Mouse (Mus musculus) T-helper 2 cell (primary cell): ENCODE results near the gene App.

Experiments used
- in situ Hi-C: fragments of 300-600 bp; cut with MboI, MseI; formaldehyde crosslinking; loops from one replicate; pipeline ENCODE4 v1.15.1; 2025; ENCODE audit warnings: high pct_unique_total_duplicates

The App gene

DNA sequence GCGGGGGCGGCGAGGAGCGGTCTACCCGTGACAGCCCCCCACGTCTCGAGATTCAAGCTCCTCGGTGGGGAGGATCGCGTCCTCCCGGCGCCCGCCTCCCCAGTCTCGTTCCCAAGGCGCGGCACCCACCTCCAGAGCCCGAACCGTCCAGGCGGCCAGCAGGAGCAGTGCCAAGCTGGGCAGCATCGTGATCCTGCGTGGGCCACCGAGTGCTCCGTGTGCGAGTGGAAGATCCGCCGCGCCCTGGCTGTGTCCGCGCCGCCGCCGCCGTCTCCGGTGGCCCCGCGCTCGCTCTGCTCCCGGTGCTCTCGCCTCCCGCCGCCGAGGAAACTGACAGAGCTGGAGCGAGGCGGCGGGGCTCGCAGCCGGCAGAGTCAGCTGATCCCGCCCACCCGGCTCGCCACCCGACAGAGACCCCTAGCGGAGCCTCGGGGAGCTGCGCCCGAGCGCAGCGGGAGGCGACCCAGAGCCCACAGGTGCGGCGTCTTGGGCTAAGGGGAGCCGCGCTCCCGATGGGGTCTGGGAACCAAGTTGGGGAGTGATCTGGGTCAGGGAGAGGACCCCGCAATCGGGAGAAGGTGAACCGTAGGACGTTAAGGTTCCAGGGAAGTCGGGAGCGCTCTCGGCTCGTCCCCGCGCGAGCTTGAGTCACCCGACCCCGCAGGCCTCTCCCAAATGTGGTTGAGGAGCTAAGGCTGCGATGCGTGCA is at the start of gene App:
TSS of gene App (minus strand) at position 394 of the 709 bp plus-strand sequence.
- in situ Hi-C loops, result no loop called here

DNA sequence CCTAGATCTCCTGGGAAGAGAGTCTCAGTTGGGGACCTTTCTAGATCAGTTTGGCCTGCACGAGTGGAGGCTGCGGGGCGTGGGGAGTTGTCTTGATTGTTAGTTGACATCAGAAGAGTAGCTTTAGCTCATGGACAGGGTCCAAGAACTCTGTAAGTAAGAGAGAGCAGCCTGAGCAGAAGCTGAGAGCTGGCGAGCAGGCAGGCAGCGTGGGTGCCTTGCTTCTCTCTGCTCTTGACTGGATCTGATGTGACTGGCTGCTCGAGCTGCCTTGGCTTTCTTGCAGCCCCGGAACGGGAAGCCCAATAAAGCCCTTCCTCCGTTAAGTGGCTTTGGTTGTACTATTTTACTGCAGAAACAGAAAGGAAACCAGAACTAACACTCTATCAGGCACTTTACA is 42.3 kb upstream of the App start:
- in situ Hi-C loops, result no loop called here

DNA sequence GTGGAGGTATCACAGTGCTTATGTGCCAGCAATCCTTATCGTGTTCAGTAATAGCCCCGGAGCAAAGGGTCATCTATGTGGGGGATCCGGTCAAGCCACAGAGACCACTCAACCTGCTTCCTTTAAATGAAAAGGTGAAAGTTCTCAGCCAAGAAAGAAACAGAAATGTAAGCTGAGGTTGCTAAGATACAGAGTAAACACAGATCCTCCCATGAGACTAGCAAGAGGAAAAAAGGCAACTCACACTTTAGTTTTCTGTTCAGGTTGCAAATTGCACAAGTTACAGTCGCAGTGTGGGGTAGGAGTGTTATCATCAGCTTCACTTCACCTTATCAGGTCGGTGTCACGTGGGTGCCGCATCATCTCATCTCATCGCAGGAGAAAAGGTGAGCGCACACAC is 41.6 kb upstream of the App start:
- in situ Hi-C loops, result no loop called here

DNA sequence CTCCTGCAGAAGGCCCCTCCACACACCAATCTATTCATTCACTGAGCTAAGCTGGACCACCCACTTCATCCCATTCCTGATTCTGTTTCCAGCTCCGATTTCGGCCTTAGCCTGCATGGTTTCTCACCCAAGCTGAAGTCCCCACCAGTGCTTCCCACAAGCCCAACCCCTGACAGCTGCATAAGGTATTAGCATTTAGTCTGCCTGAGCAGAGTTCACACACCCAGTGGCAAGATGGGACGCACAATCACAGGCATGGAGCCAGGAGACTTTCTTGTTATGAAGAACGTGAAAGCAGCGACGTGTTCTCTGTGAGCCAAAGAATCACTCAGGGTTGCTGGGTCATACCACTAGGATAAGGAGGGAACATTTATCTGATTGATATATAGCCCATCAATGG is 22.1 kb upstream of the App start:
- in situ Hi-C loops, result no loop called here

DNA sequence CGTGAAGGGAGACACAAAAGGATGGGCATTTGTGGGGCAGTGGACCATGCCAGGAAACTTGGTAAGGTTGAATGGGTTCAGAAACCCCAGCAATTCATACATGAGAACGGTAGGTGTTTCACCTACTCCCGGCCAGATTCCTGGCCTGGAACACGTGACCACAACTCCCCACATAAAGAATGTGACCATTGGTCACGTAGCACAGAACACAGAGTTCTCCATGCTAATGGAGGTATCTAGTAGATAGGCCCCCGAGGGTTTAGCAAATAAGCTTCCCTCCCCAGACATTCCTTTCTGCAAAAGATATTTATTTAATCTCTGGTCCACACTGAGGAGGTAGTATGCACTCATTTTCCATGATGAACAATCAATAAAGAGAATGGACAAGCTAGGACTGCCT is 21.6 kb upstream of the App start:
- in situ Hi-C loops, result no loop called here

DNA sequence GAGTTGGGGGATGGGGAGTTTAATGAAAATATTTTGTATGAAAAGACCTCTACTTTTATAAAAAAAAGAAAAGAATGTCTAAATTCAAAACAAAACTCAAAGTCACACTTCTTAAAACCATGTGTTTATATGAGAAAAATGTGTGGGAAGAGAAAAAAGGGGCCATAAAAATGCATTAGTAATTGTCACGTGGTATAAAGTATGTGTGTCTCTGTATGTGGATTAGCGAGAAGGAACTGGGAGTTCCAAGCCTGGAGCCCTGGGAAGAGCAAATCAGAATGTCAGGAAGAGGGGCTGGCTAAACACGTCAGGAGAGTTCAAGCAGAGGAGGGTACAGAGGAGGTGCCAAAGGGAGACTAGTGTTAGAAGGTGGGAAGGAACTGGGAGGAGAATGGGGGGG is 7.9 kb upstream of the App start:
- in situ Hi-C loops, result no loop called here

DNA sequence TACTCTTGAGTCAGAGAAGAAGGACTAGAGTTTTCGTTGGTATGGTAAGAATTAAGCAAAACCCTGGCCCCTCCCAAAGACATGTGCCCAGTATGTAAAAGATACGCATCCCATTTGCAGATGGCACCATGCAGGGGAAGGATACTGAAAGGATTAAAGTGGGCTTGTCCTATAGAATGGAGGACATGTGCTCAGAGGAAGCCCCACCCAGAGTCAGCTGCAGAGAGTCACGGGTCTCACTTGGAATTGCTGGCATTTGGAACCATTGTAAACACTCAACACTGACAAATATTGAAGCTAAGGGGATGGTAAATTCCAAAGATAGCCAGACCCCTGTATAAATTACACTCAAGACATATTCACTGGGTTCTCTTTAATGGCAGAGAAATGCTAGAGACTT is 7.1 kb upstream of the App start:
- in situ Hi-C loops, result no loop called here

DNA sequence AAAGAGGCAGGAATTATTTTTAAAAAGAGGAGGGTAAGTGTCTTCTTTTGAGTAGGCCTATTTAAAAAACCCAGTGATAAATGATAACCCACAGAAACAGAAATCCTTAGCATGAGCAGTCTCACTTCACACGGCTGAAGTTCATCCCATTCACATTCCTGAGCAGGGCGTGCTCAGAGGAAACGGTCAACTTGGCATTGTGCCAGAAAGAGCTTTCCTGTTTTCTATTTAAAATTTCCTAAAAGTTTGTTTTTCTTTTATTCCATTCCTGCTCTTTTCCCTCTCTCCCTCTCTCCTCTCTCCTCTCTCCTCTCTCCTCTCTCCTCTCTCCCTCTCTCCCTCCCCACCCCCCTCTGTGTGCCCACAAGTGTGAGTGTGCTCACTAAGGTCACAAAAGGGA is 3.1 kb upstream of the App start:
- in situ Hi-C loops, result no loop called here

DNA sequence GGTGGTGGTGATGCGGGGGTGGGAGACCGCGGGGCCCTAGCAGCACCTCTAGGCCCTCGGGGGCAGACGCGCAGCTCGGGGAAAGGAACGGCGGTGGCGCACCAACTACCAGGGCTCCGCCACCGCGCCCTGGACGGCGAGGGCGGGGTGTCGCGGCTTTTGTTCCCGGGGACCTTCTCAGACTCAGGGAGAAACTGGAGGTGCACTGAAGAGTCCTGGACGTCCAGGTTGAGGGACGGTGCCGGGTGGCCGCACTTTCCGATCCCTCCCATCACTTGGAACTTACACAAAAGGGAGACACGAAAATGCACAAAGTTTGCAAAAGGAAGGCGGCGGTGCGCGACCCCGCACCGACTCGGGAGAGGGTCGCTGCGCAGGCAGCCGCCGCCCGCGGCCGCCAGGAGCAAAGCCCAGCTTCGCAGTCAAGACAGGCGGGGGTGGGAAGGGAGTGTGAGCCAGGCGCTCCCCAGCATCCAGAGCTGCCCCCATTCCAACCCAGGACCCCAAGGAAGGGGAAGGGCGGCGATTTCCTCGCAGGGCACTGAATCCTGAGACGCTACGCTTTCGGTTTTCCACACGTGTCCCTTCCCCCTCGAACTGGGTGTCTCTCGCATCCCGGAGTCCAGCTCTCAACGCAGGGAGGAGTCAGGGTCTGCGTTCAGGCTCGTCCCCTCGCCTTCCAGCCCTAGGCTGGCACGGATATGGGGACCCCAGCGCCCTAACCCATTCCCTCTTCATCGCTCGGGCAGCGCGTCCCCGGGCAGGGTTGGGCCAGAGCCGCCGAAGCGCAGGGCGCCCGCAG is 794 bp downstream of the App start:
- in situ Hi-C loops, result no loop called here

DNA sequence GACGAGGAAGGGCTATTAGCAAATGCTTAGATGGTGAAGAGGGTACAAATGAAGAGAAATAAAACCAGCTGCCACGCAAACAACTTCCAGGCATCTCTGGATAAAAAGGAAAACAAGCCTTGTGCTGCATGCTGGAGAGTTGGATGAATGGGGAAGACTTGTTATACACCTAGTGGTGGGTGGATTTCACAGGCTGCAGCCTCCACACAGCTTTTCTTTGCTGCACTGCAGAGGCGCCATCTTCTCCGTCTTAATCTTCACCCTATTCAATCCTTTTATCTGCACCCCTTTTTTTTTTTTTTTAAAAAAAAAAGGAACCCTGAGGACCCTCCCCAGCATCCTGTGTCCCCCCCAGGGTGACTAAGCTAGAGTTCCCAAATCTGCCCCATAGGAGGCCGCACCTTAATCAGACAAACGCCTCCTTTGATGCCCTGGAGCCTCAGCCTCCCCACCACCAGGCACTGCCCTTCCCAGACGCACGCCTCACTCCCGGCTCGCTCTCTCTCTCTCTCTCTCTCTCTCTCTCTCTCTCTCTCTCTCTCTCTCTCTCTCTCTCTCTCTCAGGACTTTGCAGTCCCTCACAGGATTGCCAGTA is 1.5 kb downstream of the App start:
- in situ Hi-C loops, result no loop called here

DNA sequence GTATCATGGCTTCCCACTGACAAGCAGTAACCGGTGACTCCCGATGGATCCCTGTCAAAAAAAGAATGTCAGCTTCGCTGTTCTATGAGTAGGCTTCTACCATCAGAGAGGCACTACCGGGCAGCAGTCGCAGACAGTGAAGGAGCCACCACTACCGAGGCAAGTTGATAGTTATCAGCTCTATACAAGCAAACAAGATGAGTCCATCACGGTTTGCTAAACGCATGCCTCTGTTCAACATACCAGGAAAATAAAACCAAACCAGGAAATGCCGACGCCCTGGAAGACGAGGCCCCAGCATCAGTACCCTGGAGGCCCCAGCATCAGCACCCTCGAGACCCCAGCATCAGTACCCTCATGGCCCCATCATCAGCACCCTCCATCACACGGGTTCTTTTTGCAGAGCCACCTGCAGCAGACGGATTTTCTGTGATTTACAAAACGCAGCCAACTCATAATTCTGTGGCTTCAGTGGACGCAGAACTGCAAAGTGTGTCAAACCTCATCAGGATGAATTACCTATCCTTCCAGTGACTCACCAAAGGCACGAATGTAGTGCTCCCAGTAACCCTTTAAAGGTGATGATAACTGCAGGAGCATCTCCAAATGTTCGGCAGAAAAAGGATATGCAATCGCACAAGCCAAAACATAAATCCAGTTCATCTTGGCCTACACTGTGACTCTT is 2.6 kb downstream of the App start:
- in situ Hi-C loops, result no loop called here

DNA sequence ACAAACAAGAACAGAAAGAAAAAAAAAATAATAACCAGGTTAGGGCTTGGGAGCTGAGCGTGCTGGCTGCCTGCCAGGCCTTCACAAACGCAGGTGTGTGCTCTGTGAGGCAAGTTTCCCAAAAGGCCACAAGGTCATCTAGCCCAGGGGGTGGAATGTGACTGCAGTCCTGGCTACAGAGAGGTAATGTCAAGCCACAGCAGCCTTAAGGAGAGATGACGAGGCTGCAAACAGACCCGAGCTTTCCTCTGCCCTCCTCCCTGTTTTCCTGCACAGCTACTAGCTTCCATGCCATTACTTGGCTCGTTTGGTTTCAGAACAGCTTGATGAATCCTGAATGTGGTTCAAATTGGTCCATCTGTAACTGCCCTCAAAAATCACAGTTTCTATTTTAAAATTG is 4.7 kb downstream of the App start:
- in situ Hi-C loops, result no loop called here

DNA sequence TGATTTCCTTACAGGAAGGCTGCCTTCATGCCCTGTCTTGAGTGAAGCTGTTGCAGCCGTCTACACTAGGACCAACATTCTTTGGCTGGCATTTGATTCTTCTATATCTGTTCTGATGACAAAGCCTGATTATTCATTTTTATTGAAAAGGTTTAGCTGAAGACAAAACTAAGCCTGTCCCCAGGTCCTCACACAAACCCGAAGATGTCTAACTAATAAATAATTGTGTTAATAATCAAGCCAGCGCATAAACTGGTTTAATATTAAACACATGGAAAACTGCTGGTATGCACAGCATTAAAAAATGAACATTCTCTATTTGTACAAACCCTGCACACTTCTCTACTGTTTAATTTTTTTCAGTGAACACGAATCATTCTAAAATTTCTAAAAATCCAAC is 7.4 kb downstream of the App start:
- in situ Hi-C loops, result no loop called here

DNA sequence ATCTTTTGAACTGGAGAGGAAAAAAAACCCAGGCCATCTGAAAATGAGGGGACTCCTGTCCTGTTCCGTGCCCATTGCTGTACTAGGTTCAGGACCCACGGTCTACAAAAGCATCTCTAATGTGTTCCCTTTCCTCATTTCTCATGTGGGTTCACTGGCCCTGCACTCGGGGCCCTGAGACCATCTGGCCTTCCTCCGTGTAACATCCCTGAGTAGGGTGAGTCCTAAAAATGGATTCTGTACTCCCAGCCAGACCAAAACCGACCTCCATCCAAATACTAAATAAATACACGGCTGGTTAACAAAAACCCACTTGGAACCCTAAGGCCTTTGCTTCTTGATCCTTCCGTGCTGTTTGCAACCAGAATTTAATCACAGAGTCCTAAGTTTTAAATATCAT is 7.9 kb downstream of the App start:
- in situ Hi-C loops, result no loop called here

DNA sequence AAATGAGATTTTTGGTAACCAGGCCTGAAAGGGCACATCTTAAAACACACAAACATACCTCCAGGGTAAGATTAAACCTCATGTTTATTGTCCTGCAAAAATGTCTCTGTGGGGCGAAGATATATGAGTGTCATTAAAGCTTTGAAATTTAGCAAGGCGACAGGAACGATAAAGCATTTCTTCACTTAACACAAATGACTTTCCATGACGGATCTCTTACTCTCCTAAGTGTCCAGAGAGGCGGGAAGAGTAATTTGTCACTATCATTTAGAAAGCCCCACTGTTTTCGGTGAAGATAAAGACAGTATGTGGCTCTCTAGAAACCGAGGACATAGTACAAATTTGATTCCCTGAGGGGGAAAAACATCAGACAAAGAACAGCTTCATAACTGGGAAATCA is 8.4 kb downstream of the App start:
- in situ Hi-C loops, result no loop called here

DNA sequence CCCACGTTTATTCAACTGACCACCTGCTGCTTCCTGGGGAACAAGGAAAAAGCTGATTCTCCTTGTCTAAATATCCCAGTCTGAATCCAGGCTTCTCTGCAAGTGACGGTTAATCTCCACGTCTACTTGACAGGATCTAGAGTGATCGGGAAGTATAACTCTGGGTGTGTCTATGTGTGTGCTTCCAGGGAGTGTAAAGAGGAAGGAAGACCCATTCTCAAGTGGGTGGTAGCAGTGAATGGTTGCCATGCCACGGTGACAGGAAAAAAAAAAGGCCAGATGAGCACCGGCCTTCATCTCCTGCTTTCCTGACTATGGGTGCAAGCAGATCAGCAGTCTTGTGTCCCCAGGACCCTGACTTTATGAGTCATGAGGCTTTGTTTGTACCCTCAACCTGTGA is 10.8 kb downstream of the App start:
- in situ Hi-C loops, result no loop called here

DNA sequence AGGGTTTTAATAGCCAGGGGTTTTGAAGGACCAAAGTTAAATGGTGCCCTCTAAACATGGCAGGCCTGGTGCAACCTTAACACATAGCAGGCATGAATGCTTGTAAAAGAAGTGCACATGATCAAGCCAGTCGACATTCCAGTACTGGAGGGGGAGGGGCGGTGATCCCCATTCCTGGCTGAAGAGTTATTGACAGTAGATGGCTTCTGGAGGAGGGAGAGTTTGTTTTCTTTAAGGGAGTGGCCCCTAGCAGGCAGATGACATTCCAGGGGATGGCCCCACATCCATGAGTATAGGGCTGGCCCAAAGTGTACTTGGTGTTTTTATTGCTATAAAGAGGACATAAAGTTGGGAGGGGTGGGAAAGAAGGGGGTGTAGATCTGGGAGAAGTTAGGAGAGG is 13.4 kb downstream of the App start:
- in situ Hi-C loops, result no loop called here

DNA sequence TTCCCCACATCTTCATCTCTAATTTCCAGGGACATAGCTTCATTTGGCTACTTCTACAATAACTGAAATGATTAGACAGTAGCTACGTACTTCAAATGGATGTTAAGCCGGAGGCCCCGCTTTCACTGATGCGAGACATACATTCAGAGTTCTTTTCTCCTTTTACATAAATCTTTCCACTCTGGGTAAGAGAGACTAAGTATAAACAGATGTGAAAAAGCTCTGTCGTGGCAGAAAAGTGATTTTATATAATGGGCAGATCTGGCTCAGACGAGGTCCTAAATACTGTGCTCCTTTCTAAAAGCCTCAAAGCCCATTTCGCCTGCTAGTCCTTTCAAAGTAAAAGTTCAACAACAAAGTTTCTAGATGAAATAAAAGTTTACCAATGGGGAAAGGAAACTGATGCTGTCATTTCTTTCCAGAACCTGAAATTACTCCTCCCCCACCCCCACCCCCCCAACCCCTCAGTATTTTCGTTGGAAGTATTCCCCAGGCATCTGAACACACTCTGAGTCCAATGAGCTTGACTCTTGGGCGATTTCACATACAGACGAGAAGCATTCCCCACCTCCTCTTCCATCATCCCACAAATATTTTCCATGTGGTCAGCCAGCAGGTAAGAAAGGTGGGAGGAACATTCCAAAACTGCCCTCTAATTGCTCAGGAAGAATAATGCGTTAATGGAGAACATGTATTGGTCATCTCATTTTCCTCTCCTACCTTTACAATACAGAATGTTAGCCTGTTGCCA is 15.6 kb downstream of the App start:
- in situ Hi-C loops, result no loop called here

DNA sequence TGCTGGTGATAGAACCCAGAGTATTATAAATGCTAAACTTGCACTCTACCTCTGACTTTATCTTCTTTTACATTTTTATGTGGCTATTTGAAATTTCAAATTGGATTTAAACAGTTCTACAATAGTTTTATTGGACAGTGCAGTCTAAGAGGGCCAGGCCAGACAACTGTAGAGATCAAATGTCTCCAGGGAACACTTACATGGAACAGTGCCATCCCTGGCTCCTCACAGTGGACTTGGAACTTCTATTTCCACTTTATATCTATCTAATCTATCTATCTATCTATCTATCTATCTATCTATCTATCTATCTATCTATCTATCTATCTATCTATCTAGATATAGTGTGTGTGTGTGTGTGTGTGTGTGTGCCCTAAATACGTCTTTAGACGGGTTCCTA is 16.4 kb downstream of the App start:
- in situ Hi-C loops, result no loop called here

DNA sequence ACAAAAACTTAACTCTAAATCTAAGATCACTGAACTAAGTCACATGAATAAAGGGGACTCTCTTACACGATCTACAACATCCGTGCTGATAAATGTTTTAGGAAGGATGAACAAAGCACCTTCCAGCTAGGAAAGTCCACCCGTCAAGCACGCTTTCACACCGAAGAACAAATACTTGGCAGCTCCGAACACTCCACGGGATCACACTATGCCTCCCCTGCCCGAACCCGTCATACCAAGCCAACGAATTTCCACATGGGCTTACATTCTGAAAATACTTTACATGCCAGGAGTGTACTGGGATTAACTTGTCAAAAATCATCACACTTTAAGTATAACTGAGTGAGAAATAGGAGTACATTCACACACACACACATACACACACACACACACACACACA is 17.7 kb downstream of the App start:
- in situ Hi-C loops, result no loop called here

DNA sequence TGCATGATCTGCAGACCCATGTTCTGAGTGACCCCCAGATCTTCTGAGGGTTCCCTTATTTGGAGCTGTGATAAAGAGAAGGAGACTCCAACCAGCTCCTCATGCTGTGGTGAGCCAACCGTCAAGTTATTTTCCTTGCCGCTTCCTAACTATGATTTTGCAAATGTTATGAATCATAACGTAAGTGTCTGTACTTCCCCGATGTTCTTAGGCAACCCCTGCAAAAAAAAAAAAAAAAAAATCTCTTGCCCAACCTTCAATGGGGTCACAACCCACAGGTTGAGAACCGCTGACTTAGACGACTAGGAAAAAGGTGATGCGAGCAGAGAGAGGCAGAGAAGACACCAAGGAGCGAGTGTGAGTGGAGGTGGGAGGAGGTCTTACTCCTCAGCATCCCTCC is 21.1 kb downstream of the App start:
- in situ Hi-C loops, result no loop called here

DNA sequence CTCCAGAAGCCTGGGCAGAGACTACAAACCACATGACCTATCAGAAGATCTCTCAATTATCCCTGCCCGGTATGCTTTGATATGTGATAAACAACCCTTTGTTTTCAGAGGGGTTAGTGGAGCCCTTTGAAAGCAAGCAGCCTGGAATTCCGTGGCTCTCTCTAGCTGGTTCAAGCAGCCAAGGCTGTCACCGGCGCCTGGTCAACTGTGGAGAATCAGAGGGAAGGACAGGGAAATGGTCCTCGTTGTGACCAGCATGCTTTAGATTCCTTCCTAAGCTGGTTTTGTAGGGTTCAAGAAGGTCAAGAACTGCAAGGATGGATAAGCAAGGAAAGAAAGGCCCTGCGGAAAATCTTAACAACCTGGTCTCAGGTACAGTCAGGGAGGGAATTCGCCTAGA is 21.9 kb downstream of the App start:
- in situ Hi-C loops, result no loop called here
